Mouse (Mus musculus) layer of hippocampus, adult 9-10 months (tissue): ENCODE measurements around the gene Eif4b.

ENCODE experiments used
- DNase-seq: peaks from one replicate; pipeline ENCODE4 v3.0.0; 2022; ENCODE audit warnings: low spot score

Eif4b gene

DNA sequence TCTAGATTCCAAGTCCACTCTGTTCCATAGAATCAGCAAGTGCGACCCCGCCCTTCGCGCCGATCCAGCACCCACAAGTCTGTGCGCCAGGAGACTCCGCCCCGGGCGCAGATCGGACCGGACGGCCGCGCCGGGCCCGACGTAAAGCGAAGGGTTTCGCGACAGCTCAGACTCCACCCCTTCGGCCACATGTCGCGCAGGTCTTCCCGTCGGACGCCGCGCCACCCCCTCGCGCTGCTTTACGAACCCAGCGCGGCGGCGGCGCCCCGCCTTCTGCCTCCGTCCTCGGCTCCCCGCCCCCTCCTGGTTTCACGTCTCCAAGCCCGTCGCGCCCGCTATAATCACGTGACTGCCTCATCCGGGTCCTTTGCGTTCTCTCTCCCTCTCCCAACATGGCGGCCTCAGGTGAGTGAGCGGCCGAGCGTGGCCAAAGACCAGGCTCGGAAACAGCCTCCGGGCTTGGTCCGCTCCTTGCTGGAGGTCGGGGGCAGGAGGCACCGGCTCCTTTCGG is at the start of gene Eif4b:
Gene Eif4b, plus strand, starts transcription at position 215 of the 511 bp plus-strand sequence.
- peak; percentile 97 for DNase-seq

DNA sequence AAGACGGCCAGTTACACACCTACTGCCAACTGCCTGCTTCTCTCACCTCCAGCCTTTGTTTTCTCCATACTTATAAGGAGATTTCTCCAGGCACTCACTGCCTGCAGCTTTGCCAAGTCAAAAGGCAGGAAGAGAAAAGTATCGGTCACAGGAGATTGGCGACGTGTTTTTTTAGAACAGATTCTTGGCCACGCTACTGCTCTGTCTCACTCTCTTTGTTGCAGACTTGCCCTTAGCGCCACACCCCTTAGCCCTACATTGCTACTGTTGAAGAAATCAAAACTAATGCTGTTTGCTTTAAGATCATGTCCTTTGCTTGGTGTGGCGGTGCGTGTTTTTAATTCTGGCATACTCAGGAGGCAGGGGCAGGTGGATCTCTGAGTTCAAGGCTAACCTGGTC is 49.7 kb upstream of the Eif4b start:
- DNase-seq: no peak

DNA sequence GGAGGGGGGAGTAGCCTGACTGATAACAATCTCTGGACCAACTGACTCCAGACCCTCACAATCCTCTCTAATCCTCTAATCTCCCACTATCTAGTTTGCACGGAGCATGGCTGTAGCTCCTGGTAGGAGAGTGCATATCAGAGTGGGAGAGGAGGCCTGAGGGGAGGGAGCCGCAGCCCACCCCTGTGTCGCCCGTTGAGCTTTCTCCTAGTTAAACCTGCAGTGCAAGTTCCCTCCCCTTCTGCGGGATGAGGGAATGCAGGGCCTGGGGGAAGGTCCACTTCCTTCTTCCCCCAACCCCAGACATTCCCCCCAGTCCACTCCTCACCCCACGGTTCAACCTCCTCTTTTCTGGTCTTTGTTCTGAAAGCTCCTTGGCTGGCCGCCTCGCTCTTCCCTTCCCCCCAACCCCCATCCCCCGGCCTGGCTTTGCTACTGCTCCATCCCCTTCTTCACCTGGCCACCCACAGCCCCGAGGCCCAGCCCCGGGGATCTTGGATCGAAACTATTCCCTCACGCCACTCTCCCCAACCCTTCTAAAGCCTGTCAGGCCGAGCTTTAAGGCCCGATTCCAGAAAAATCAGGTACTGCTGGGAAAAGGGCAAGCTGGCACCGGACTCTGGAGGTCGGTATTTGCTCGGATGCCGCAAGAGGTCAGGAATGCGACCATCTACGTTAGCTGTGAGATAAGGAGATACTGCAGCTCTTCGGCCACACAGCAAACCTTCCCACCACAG is 48.3 kb upstream of the Eif4b start:
- DNase-seq: no peak

DNA sequence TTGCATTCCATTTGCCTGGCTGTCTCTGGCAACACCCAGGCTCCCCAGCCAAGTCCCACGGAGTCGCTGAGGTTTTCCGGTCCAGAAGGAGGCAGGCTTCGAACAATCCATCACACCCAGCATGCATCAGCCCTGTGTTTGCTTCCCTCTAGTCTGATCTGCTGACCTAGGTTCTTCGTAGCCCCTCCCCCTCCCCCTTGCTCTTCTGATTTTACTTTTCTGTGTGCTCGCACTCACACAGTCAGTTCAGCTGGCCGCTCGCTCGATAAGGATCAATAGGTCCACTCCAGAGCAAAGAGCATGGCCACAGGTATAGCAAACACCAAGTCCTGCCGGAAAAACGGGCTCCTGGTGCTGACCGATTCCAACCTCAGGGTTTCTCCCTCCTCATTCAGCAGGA is 47.1 kb upstream of the Eif4b start:
- no peak for DNase-seq

DNA sequence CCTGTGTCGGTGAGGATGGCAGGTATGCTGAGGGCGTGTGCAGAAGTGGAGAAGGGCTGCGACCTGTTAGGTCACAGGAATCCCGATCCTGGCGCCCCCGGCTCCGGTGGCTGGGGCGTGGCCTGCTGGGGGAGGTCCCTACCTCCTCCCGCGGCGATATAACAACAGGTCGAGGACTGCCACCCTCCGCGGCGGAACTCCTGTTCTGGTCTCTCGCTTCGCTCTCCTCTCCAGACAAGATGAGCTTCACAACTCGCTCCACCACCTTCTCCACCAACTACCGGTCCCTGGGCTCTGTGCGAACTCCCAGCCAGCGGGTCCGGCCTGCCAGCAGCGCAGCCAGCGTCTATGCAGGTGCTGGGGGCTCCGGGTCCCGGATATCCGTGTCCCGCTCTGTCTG is 45.5 kb upstream of the Eif4b start, which contains the start of gene Krt18:
Gene Krt18, plus strand, starts transcription at position 141 of the 400 bp plus-strand sequence.
- no peak for DNase-seq

DNA sequence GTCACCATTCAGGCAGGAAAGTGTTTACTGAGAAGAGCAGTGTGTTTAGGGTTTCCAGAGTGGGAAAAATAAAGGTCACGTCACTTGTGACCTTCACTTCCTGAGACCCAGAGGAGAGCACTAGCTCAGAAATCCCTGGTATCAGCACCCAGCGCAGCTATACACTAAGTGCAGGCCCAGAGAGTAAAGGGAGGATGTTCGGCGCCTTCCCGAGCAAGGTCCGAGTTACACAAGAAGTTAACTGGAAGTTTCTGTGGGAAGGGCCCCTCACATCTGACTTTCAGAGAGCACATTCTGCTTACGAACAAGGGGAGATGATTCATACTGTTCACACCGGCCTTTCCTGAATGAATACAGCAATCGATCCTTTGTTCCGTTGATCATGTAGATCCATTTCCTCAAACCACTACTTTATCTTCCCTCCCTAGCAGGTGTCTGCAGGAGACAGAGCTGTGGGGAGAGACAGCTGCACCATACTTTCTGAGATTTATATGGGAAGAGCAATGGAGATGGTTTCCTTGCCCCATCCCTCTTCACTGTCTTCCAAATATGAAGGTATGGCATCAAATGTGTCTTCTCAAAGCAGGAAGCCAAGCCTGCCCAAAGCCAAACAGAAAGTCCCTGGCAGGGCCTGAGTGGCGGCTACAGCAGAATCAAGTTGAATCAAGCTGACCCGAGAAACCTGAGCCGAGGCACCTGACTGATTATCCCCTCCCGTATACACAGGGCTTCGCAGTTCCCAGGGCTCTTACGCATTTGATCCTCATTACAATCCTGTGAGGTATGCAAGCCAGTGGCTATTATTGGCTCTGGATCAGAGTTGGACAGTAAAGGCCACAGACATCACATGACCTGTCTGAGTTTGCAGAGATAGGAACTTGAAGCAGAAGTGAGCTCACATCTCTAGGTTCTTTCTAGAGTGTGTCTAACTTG is 39.2 kb upstream of the Eif4b start:
- no peak for DNase-seq

DNA sequence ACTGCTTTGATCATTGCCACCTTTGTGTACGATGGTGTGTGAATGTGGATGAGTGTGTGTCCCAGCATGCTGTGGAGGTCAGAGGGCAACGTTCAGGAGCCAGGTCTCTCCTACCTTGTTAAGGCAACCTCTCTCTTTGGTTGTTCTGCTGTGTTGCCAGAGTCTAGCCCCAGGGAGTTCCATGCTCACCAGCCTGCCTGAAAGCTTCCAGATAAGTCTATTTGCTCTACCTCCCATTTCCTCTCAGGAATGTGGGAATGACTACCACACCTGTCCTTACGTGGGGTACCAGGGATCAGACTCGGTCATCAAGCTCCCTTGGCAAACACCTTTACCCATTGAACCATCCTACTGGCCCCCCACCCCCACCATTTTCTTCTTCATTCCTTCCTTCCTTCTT is 33.3 kb upstream of the Eif4b start:
- no peak for DNase-seq

DNA sequence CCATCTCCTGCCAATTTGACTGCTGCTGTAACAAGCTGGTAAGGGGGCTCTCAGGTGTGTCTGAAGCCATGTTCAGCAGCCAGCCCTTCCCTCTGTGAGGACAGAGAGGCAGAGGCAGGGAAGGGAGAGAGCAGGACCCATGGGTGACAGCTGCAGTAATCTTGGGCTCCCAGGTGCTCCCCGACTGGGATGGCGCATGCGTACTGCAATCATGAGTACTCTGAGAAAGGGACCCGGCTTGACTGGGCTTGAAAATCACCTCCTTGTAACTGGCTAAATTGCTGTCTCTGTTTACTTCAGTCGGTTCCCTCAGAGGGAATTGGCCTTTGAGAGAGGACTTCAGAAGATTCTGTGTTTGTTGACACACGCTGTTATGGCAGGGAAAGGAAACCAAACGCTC is 31.6 kb upstream of the Eif4b start:
- DNase-seq: no peak

DNA sequence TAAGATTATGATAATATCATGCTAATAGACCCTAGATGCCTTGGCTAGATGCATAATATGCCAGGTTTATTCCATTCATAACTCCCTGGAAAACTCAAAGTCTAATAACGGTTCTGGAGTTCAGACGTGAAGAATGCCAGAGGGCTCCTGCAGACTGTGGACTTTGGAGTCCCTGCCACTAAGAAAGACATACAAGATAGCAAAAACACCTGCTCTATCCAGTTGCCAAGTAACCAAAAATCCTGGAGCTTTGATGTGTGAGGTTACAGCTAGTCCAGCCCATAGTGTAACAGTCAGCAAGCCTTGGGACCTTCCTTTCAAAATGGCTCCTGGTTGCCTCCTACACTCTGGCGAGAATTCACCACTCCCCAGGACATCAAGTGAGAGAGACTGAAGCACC is 28.8 kb upstream of the Eif4b start:
- DNase-seq: no peak

DNA sequence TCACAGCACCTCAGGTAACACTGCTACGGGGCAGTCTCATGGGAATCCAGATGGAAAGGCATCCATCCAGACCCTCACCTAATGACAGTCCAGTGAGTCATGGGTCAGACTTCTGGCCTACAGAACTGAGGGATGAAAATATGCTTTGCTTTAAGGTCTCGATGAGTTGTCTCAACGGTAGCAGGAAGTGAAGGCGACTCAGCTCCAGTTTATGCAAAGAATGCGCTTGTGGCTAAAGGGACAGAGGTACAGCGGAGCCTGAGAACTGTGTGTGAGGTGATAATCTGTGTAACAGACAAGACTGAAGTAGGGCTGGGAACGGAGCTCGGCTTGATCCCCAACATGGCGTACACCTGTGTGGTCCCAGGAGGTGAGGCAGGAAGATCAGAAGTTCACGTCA is 27.9 kb upstream of the Eif4b start:
- no peak for DNase-seq

DNA sequence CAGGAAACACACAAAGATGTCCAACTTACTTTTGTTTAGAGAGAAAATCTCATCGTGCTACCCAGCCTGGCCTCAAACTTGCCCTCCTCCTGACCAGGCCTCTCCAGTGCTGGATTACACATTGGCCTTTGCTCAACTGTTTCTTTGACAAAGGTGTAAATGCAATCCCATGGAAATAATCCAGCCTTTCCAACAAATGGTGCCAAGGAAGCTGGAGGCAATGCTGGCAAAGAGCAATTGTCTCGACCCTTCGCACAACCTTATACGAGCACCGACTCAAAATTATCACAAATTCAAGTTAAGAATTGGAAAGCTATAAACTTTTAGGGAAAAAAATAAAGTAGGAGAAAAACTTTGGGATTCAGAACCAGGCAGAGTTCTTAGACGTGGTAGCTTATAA is 25.6 kb upstream of the Eif4b start:
- no peak for DNase-seq

DNA sequence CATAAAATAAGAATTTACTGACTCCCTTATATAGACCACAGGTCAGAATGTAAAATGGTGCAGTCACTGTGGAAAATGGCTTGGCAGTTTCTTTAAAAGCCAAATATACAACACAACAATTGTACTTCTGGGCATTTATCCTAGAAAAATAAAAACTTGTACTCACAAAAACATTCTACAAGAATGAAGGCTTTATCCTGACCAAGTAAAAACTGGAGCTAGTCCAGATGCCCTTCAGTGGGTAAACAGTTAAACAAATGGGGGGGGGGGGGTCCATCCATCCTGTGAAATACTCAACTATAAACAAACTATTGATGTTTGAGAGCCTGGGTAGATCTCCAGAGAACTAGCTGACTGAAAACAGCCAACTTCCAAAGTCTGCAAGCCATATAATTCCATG is 23.7 kb upstream of the Eif4b start:
- DNase-seq: no peak

DNA sequence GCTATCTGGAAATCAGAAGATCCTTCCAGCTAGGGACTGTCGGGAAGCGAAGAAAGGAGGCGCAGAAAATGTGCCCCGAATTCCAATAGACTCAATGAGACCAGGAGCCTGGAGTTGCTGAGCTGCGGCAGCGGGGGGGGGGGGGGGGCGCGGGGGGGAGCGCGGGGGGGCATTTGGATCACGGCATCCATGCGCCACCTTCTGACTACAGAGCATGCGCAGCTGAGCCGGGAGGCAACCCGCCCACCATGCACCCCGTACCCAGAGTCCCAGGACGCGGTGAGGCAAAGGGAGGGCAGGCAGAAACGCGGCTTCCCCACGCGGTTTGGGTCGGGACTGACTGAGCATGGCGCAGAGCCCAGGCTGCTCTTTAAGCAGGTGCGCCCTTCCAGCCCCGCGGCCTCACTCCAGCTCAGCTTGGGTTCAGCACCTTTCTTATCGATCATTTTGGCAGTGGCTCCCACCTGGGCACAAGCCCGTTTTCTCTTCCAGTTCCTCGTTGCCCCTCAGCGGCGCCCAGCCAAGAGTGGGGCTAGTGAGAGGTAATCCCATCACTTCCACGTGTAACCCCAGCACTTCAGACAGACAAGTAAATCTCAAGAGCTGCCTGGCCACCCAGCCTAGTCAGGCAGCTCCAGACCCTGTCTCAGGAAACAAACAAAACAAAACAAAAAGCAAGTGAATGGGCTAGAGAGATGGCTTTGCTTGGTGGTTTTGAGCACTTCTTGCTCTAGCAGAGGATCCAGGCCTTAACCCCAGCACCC is 21.5 kb upstream of the Eif4b start:
- no peak for DNase-seq

DNA sequence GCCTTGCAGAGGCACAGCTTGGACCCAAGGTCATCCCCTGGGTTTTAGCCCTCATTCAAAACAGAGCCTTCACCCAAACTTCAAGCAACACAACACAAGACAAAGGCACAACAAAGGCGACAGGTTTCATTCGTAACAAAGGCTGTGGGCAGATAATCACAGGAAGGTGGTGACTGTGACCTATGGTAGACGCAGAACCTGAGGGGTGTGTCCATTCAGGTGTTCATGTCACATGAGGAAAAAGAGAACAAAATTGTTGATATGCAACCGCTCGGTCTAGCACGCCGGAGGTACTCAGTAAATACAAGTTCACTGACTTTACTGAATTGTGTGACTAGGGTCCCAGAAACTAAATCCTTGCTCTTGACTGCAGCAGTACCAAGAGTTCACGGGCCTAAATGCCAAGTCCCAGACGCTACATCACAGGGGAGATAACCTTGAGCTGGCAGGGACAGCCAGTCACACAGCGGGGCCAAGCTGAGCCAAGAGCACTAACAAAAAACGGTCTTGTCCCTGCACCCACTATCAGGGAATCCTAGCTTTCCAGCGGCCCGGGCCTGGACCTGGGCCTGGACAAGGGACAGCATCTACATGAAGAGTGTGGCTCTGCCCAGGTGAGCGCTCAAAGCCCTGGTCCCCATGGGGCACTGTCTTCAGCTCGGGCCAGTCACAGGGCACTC is 16.9 kb upstream of the Eif4b start:
- DNase-seq: no peak

DNA sequence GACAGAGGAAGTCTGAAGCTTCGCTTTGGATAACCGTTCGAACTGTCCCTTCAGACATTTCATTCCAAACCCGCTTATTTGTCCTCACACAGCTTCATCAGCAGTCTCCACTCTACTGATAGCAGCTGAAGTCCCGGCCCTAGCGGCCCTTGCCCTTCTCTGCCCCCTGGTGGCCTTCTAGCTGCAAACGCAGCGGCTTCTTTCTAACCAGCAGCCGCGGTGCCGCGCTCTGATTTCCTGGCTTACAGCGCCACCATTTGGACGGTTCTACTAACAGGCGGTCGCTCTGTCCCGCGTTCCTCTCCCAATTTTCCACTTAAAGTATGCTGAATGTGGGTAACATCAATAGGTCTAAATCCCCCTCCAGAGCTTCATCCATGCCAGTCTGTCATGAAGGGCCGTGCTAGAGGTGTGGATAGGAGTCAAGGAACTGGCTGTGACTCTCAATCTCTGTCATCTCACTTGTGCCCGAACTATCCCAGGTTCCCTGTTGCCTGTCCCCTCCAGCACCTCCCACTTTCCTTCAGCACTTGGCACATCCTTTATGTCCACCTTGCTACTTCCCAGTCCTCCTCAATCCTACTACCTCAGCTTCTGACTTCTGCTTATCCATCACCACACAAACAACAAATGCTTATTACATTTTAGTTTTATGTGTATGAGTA is 7.8 kb upstream of the Eif4b start:
- DNase-seq: peak; percentile 91

DNA sequence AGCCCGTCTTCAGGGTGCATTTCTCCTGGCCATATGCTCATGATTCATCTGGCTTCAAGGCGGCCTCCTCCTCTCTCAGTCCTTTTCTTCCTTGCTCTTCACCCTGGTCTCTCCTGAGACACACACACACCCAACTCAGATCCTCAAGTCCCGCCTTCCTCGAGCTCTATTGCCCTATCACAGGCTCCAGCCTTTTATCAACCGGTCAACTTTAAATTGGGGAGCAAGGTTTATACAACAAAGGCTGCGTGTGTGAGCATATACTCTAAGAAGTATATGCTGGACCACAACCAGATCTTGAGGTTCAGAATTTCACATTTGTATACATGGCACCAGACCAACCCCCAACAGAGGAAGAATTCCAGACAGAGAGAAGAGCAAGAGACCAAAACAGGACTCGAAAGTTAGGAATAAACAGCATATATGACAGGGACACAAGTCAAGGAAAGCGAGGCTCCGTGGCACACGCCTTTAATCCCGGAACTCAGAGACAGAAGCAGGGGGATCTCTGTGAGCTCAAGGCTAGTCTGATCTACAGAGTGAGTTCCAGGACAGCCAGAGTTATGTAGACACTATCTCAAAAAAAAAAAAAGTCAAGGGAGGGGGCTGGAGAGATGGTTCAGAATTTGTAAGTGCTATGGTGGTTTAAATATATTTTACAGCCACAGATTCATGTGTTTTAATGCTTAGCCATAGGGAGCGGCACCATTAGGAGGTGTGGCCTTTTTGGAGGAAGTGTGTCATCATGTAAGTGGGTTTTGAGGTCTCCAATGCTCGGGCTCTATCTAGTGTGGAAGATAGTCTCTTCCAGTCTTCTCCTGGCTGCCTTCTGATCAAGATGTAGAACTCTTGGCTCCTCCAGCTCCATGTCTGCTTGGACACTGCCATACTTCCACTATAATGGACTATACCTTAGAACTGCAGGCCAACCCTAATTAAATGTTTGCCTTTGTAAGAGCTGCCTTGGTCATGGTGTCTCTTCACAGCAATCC is 2.8 kb upstream of the Eif4b start:
- DNase-seq: no peak

DNA sequence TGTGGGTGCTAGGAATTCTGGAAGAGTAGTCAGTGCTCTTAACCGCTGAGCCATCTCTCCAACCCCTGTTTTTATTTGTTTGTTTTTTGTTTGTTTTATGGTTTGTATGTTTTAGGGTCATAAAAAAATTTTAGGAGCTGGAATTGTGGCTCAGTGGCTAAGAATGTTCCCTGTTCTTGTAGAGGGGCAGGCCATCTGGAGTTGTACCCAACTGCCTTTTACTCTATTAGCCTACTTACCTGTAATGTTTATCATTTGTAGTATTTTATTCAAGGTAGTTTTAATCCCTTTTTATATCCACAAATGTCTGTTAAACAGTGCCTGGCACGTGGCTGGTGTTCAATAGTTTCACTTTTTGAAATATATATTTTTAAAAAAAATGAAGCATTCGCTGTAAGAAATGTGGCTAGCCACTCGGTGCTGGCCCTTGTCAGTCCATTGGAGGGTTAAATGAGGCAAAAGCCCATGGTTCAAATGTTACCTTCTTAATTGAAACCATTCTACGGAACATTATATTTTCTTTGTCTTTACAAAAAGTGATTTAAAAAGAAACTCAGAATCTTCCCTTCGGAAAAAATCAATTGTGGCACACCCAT is 512 bp upstream of the Eif4b start:
- no peak for DNase-seq

DNA sequence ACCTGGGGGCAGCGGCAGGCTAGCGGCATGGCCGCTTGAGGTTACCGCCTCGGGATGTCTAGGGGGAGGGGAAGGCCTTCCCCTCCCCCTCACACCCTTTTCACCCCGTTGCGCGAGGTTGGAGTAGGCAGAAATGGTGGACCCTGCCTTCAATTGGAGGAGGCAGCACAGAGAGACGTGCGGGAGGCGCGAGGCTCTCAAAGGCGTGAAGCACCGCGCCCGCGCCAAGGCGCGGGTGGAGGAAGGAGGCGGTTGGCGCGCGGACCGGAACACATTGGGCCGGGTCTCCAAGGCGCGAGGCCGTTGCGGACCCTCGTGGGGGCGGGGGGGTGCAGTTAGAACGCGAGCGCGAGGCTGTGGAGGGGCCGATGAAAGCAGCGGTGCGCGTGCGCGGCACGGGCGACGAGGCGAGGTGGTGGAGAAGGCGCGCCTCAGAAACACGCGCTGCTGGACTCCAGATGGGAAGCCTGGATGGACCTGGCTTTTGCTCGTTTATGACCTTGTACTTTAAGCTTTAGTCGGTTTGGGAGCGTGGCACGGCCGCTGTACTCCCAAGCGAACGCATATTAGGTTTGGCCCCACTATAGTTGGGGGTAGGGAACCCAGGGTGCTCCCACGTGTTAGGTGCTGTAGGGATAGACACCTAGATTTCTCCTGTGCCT is 628 bp downstream of the Eif4b start:
- no peak for DNase-seq
